Mouse (Mus musculus) cerebellum, adult 2 months (tissue): Measurements from ENCODE around the gene Atraid.

Experiments used
- CTCF ChIP-seq: fragments of 200-500 bp; IDR thresholded peaks from 2 replicates; pipeline ENCODE4 v1.5.1; 2011; ENCODE audit warnings: low read depth, mild to moderate bottlenecking, control low read depth, low read length, moderate library complexity, borderline replicate concordance; ENCODE audit not compliant: insufficient read depth
- POLR2A ChIP-seq: fragments of 200-500 bp; IDR thresholded peaks from 2 replicates; pipeline ENCODE4 v1.6.1; 2011; ENCODE audit warnings: low read length, control low read depth, borderline replicate concordance; ENCODE audit not compliant: insufficient read depth

DNA sequence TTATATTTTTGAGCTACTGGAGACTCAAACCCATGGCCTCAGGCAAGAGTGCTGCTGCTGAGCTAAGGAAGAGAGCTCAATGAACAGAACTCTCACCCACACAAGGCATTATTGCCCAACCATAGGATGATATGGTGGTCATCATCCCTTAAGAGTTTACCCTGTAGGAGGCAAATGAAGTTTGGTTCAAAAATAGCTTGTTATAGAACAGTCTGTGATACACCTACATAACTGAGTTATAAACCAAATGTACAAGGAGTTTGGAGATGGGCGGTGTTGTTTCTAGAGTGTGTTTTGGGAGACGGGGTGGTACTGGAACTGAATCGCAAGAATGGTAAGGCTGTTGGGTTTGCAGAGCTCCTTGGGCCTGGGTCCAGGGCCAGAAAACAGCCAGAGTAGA is 21.7 kb downstream of the Atraid start:
- no peak for TF ChIP-seq POLR2A
- no peak for TF ChIP-seq CTCF
